Mouse (Mus musculus): ENCODE results near the gene Klra9. TPM values are rescaled to one million over a fixed set of nuclear protein-coding genes. Genes with fewer than 3 reads are reported as not detected.
"Not testable (repeated sequence)": the region's sequence is repeated elsewhere in the genome, so short reads cannot be mapped to it uniquely, and the experiment has no call there.

The Klra9 gene
- not detected in 2 replicates for polyA plus RNA-seq (2016; fragmentation: Nextera tagmentation; extraction: Ambion mirVana)

GRCm38 (mm10) chr6:130193012-130193411 lies at the start of gene Klra9:
Klra9 (minus strand) TSS chr6:130193112.
- H3K36me3 ChIP-seq; H3K27ac ChIP-seq (replicated peaks); H3K4me1 ChIP-seq; H3K27me3 ChIP-seq (ENCODE audit: low read depth, poor library complexity, severe bottlenecking); H3K9me3 ChIP-seq (replicated peaks); H3K4me3 ChIP-seq; DNase-seq (ENCODE audit: low spot score): not testable (repeated sequence)
- WGBS: 68% methylated on average over 3 of the region's 3 CpGs

DNA sequence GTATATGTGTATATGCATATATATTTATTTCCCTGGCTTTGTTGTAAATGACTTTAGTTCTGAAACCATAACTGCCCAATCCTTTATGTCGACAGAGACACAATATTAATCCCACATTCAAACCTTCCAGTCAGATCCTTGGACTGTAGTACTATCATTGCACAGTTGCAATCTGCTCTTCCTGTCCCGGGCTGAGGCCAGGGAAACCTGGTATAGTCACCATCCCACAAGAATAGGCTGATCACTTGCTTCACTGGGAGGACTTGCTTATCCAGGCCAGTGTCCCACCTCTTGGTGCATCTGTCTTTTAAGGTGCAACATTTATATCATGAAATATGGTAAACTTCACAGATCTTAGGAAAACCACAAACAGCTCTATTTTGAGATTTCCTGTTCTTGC lies 44.6 kb upstream of the Klra9 start:
- Histone ChIP-seq H3K36me3 (no peaks in the 10 kb centered on the region), H3K27me3 (ENCODE audit: low read depth, poor library complexity, severe bottlenecking) (no peaks in the 10 kb centered on the region), H3K27ac (replicated peaks) (no peak overlapping the region), H3K9me3 (replicated peaks) (peaks cover 28% of the 10 kb centered on the region; the same call in 1 of the 2 replicates), H3K4me1 (no peaks in the 10 kb centered on the region), H3K4me3 (no peak overlapping the region)
- no peak for DNase-seq (ENCODE audit: low spot score)
- WGBS: 86% methylated on average over 2 of the region's 2 CpGs

- DNase-seq (ENCODE audit: low spot score): no peak
- Histone ChIP-seq H3K36me3 (no peaks in the 10 kb centered on the region), H3K9me3 (replicated peaks) (peaks cover 27% of the 10 kb centered on the region; the same call in 1 of the 2 replicates), H3K27me3 (ENCODE audit: low read depth, poor library complexity, severe bottlenecking) (no peaks in the 10 kb centered on the region), H3K27ac (replicated peaks) (no peak overlapping the region), H3K4me1 (no peaks in the 10 kb centered on the region), H3K4me3 (no peak overlapping the region)
- 53% methylated on average over 1 of the region's 1 CpGs for WGBS
These were observed 43.7 kb upstream of the Klra9 start for GRCm38 (mm10) chr6:130236635-130237034.

DNA sequence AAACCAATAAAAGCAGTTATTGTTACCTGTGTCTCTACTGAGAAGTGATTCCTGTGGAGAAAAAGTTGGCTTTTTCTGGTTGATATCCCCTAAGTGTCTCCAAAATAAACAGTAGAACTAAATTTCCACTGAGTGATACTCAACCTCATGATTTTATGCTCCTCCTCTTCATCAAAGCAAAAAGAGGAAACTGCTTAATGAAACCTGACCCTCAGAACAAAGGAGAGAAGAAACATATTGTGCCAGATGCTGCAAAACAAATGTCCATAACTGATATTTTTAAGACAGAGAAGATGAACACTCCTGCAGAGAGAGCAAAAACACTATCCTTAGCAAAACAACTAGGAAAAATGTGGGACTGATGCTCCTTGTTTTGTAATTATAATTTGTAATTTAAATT lies 40.3 kb upstream of the Klra9 start, which contains the start of gene Klra7:
Gene Klra7 (minus strand): TSS at position 101 of the 400 bp plus-strand sequence.
- DNase-seq (ENCODE audit: low spot score): no peak
- peaks cover 20% of the 10 kb centered on the region; the same call in 1 of the 2 replicates for H3K9me3 ChIP-seq (replicated peaks)
- no peaks in the 10 kb centered on the region for H3K36me3 ChIP-seq
- H3K27ac ChIP-seq (replicated peaks): no peak within 1 kb of the TSS
- no peak within 1 kb of the TSS for H3K4me3 ChIP-seq
- no peaks in the 10 kb centered on the region for H3K27me3 ChIP-seq (ENCODE audit: low read depth, poor library complexity, severe bottlenecking)
- H3K4me1 ChIP-seq: no peaks in the 10 kb centered on the region

DNA sequence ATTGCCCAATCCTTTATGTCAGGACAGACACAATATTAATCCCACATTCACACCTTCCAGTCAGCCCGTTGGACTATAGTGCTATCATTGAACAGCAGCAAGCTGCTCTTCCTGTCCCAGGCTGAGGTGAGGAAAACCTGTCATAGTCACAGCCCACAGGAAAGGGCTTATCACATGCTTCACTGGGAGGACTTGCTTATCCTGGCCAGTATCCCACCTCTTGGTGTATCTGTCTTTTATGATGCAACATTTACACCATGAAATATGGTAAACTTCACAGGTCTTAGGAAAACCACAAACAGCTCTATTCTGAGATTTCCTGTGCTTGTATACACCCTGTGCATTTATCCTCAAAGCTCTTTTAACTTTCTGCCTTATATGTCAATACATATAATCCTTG lies 4.5 kb upstream of the Klra9 start:
- H3K36me3 ChIP-seq; H3K27me3 ChIP-seq (ENCODE audit: low read depth, poor library complexity, severe bottlenecking); H3K27ac ChIP-seq (replicated peaks); H3K4me3 ChIP-seq; DNase-seq (ENCODE audit: low spot score); H3K4me1 ChIP-seq: not testable (repeated sequence)
- peaks cover 13% of the 10 kb centered on the region; the same call in 1 of the 2 replicates for H3K9me3 ChIP-seq (replicated peaks)
- 95% methylated on average over 1 of the region's 1 CpGs for WGBS

DNA sequence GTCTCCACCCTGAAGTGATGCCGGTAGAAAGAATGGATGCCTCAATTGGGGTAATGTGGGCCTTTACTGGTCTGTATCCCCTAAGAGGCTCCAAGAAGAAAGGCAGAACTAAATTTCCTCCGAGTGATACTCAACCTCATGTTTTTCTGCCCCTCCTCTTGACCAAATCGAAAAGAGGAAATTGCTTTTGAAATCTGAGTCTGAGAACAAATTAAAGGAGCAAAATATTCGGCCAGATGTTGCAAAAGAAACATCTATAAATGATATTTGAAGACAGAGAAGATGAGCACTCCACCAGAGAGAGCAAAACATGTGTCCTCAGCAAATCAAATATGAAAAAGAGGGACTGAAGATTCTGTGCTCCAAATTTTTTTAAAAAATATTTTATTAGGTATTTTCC lies 63.1 kb downstream of the Klra9 start, which contains the start of gene Klra8:
Gene Klra8 (minus strand): TSS at position 101 of the 400 bp plus-strand sequence.
- not testable (repeated sequence) for H3K4me1 ChIP-seq; H3K9me3 ChIP-seq (replicated peaks); DNase-seq (ENCODE audit: low spot score); H3K27me3 ChIP-seq (ENCODE audit: low read depth, poor library complexity, severe bottlenecking); H3K27ac ChIP-seq (replicated peaks); H3K36me3 ChIP-seq; H3K4me3 ChIP-seq
- WGBS: 76% methylated on average over 4 of the region's 4 CpGs

Other genes starting within 250 kb of the Klra9 start
- gene Klra6, start 166.2 kb downstream of the Klra9 start, polyA plus RNA-seq (2016; fragmentation: Nextera tagmentation; extraction: Ambion mirVana): not detected in 2 replicates
- gene Klra4, start 125.8 kb downstream of the Klra9 start, polyA plus RNA-seq (2016; fragmentation: Nextera tagmentation; extraction: Ambion mirVana): not detected in 2 replicates
- not detected in 2 replicates for gene Klra8, start 63.2 kb downstream of the Klra9 start, polyA plus RNA-seq (2016; fragmentation: Nextera tagmentation; extraction: Ambion mirVana)
- not detected in 2 replicates for gene Klra7, start 40.2 kb upstream of the Klra9 start, polyA plus RNA-seq (2016; fragmentation: Nextera tagmentation; extraction: Ambion mirVana)
- not detected in 2 replicates for gene Klra10, start 88.8 kb upstream of the Klra9 start, polyA plus RNA-seq (2016; fragmentation: Nextera tagmentation; extraction: Ambion mirVana)
- not detected in 2 replicates for gene Klra3, start 144.5 kb upstream of the Klra9 start, polyA plus RNA-seq (2016; fragmentation: Nextera tagmentation; extraction: Ambion mirVana)
- not detected in 2 replicates for gene Klra1, start 193.8 kb upstream of the Klra9 start, polyA plus RNA-seq (2016; fragmentation: Nextera tagmentation; extraction: Ambion mirVana)

Measured in midbrain, embryonic 10.5 days (tissue).